Mouse (Mus musculus) midbrain, embryonic 13.5 days (tissue): ENCODE results near the gene Med8. TPM values are rescaled to one million over a fixed set of nuclear protein-coding genes. Genes with fewer than 3 reads are reported as not detected.

Experiments
- ATAC-seq: fragments of 200-750 bp; cut with Nextera tagmentation; 2 replicates; pipeline ENCODE4 v1.8.0; 2017; ENCODE audit warnings: mild to moderate bottlenecking, moderate TSS enrichment, moderate library complexity
- H3K27ac ChIP-seq: fragments of 300-500 bp; sonication (generic); 2 replicates; pipeline ENCODE4 v1.5.1; 2015; ENCODE audit warnings: inconsistent platforms, mild to moderate bottlenecking, moderate library complexity
- H3K27me3 ChIP-seq: fragments of 300-500 bp; sonication (generic); 2 replicates; pipeline ENCODE4 v1.6.1; 2015; ENCODE audit warnings: mild to moderate bottlenecking, inconsistent platforms
- H3K36me3 ChIP-seq: fragments of 300-500 bp; sonication (generic); 2 replicates; pipeline ENCODE4 v1.6.1; 2015; ENCODE audit warnings: mild to moderate bottlenecking, inconsistent platforms
- H3K4me1 ChIP-seq: fragments of 300-500 bp; sonication (generic); replicated peaks from 2 replicates; pipeline ENCODE4 v1.6.1; 2015; ENCODE audit warnings: inconsistent platforms
- H3K4me2 ChIP-seq: fragments of 300-500 bp; sonication (generic); replicated peaks from 2 replicates; pipeline ENCODE4 v1.6.1; 2015; ENCODE audit warnings: moderate library complexity, mild to moderate bottlenecking, inconsistent platforms
- H3K4me3 ChIP-seq: fragments of 300-500 bp; sonication (generic); replicated peaks from 2 replicates; pipeline ENCODE4 v1.5.1; 2015; ENCODE audit warnings: mild to moderate bottlenecking, inconsistent platforms
- H3K9ac ChIP-seq: fragments of 300-500 bp; sonication (generic); replicated peaks from 2 replicates; pipeline ENCODE4 v1.6.1; 2015; ENCODE audit warnings: mild to moderate bottlenecking, inconsistent platforms
- H3K9me3 ChIP-seq: fragments of 300-500 bp; sonication (generic); 2 replicates; pipeline ENCODE4 v1.6.1; 2016; ENCODE audit warnings: mild to moderate bottlenecking, inconsistent platforms
- WGBS: fragments of 180-500 bp; shearing (Covaris S2); methylation state at CpG from one replicate; pipeline ENCODE4 v1.1.7; 2015; 5-methylcytosine and 5-hydroxymethylcytosine counted together
- polyA plus RNA-seq: library from polyadenylated mRNA; unstranded; fragments of >200 nt; fragmentation: Nextera tagmentation; extraction: Ambion mirVana; gene quantifications from 2 replicates; pipeline ENCODE4 v1.2.1, GENCODE M21; 2015

Gene Med8
- polyA plus RNA-seq, 1 experiment from 2014 or later = 124 TPM

DNA sequence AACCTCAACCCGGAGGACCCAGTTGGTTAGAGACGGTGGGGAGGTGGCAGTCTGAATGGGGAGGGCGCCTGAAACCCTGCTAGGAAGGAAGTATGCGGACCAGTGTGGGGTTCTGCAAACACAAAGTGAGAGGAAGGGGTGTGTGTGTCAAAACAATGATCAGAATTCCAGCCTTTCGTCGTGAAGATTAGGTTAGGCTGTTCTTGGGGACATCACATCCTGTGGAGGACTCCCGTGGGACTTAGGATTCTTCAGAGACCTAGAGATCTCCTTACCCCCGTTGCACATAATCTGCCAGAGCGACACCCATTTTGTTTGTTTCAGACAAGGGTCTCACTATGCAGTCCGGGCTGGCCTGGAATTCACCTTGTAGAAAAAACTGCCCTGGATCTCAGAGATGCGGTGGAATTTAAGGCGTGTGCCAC, 28.7 kb downstream of the Med8 start:
- Histone ChIP-seq H3K9ac (peak overlapping the region; percentile 75), H3K27me3 (no peaks in the 10 kb centered on the region), H3K4me2 (peak overlapping the region; percentile 95), H3K9me3 (no peaks in the 10 kb centered on the region), H3K4me1 (peaks cover 36% of the 10 kb centered on the region), H3K27ac (peak overlapping the region; percentile 87), H3K4me3 (peak overlapping the region; percentile 59), H3K36me3 (peaks cover 17% of the 10 kb centered on the region)
- WGBS = 8% methylated on average over 12 of the region's 12 CpGs
- ATAC-seq = peak; percentile 15; the same call in 1 of the 2 replicates

DNA sequence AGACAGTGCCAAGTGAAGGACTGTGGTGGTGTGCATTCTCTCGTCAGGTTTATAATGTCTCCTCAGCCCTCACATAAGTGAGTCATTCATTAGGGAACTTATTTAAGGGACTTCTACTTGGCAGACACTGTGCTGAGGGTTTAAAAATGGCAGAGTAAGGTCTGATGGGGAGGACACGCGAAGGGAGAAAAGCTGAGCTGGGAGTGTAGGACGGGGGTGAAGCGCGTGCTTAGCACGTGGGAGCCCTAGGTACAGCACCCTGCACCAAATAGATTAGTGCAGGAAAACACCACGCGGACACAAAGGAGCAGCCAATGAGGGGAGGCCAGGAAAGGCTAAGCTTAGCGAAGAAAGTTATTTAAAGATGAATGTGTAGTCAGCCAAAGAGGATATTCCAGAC, 36.0 kb downstream of the Med8 start:
- no peaks in the 10 kb centered on the region for H3K36me3 ChIP-seq
- H3K4me3 ChIP-seq = no peak overlapping the region
- H3K4me1 ChIP-seq = peaks cover 17% of the 10 kb centered on the region
- no peak overlapping the region for H3K27ac ChIP-seq
- WGBS = 83% methylated on average over 10 of the region's 10 CpGs
- H3K9ac ChIP-seq = no peak overlapping the region
- no peak overlapping the region for H3K4me2 ChIP-seq
- H3K9me3 ChIP-seq = no peaks in the 10 kb centered on the region
- ATAC-seq = no peak
- no peaks in the 10 kb centered on the region; the same call in 1 of the 2 replicates for H3K27me3 ChIP-seq

DNA sequence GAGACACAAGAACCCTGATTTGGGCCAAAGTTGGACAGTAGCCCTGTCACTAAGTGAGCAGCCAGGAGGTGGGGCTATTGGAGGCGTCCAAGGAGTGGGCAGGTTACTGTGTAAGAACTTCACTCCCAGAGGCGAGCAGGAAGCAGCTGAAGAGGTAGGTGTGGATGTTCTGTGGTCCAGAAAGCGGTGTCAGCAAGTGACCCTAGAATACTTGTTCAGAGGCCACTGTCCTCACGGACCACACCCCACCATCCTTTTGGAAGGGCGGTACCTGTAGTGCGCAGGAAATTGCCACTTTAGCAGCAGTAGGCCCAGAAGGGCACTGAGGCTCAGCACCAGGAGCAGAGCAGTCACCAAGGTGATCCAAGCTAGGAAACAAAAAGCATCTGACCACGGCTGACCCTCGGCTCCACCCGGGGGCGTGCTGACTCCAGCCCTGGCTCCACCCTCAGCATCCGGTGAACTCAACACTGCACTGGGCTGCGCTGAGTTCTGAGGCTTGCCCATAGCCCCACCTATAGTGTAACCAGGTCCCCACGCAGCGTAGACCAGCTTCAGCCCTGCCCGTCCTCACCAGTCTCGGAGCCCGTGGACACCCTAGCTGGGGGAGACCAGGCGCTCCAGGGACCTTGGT, 36.8 kb downstream of the Med8 start:
- no peaks in the 10 kb centered on the region for H3K36me3 ChIP-seq
- peak; percentile 86 for ATAC-seq
- H3K4me1 ChIP-seq = peaks cover 17% of the 10 kb centered on the region
- no peaks in the 10 kb centered on the region for H3K9me3 ChIP-seq
- peak overlapping the region; percentile 63 for H3K9ac ChIP-seq
- 19% methylated on average over 18 of the region's 18 CpGs for WGBS
- H3K27ac ChIP-seq = no peak overlapping the region
- peaks cover 8% of the 10 kb centered on the region for H3K27me3 ChIP-seq
- peak overlapping the region; percentile 72 for H3K4me2 ChIP-seq
- peak overlapping the region; percentile 42 for H3K4me3 ChIP-seq

DNA sequence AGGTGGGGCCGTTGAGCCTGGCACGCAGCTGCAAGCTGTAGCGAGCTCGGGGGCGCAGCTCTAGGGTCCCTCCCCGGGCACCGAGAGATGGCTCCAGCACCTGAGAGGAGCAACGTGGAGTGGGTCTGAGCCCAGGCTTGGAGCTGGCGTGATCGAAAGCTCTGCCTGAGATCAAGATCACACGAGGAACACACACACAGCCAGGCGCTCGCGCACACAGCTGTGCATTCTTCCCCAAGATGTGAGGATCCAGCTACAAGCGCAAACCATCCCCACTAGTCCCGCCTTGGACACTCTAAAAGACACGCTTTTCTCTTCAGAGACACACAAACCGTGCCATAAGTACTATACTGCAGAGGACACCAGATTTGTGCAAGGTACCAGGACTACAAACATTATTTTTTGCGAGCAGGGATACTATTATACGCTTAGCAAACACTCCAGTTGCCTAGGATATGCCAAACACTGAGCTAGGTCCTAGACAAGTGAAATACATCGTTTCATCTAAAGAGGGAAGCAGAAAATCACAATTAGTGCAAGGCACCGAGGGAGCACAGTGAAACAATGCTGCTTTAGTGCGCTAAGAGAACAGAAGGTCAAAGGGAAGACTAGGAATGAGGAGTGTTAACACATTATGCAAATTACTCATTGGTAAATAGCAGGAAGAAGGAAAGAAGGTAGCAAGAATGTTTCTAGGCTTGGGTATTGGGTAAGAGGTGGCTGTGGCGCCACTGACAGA, 37.4 kb downstream of the Med8 start:
- Histone ChIP-seq H3K36me3 (no peaks in the 10 kb centered on the region), H3K9me3 (no peaks in the 10 kb centered on the region), H3K4me3 (peak overlapping the region; percentile 42), H3K4me2 (peak overlapping the region; percentile 72), H3K9ac (peak overlapping the region; percentile 63), H3K27me3 (peaks cover 9% of the 10 kb centered on the region), H3K4me1 (peaks cover 17% of the 10 kb centered on the region), H3K27ac (no peak overlapping the region)
- peak; percentile 62; the same call in 1 of the 2 replicates for ATAC-seq
- WGBS = 18% methylated on average over 24 of the region's 24 CpGs

DNA sequence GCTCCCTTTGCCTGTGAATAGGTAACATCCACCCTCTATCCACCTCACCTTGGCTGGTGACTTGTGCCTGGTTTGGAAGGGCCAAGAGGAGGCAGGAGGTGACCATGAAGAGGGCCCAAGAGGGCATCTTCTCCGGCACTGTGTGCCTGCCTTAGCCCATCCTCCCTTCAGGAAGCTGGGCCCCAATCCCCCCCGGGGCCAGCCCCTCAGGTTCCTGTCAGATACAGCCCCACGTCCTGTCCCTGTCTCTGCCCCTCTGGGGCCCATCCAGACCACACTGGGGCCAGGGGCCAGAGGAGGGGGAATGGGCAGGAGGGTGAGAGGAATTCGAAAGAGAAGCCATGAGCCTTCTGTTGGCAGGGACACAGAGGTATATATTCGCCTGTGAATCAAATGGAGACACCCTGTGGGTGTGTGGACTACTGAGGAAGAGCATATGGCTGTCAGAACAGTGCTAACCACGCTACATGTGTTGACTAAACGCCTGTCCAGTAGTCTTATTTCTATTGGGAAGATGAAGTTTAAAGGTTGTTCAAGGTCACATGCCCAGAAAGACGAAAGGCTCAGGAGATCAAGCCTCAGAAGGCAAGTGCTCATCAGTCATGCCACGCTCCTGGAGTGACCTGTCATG, 48.3 kb downstream of the Med8 start, which contains the start of gene Mpl:
Gene Mpl (minus strand): TSS at position 169 of the 631 bp plus-strand sequence.
- WGBS = 68% methylated on average over 9 of the region's 9 CpGs

DNA sequence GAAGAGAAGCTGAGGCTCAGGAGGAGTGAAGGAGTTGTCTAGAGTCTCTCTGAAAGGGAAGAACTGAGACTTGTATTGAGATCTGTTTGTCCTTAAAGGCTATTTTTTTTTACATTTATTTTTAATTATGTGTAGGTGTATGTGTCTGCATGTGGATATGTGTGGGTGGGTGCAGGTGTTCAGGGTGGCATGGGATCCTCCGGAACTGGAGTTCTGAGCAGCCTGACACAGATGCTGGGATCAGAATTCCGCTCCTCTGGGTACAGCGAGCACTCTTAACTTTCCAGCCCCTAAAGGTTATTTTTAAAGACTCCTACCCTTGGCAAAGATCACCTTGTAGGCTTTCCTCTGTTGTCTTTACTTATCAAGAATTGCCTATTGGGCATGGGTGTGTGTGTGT, 55.8 kb downstream of the Med8 start:
- no peak overlapping the region for H3K4me2 ChIP-seq
- no peak overlapping the region for H3K4me3 ChIP-seq
- no peak for ATAC-seq
- no peaks in the 10 kb centered on the region for H3K9me3 ChIP-seq
- H3K27ac ChIP-seq = no peak overlapping the region
- WGBS = 95% methylated on average over 3 of the region's 3 CpGs
- H3K27me3 ChIP-seq = no peaks in the 10 kb centered on the region
- H3K36me3 ChIP-seq = no peaks in the 10 kb centered on the region
- H3K9ac ChIP-seq = no peak overlapping the region
- H3K4me1 ChIP-seq = no peaks in the 10 kb centered on the region

More for the DNA sequence above, 48.3 kb downstream of the Med8 start, which contains the start of gene Mpl:
- Histone ChIP-seq H3K4me2 (no peak within 1 kb of the TSS), H3K4me3 (no peak within 1 kb of the TSS), H3K36me3 (no peaks in the 10 kb centered on the region), H3K4me1 (no peaks in the 10 kb centered on the region), H3K27ac (no peak within 1 kb of the TSS), H3K9me3 (no peaks in the 10 kb centered on the region), H3K27me3 (no peaks in the 10 kb centered on the region), H3K9ac (no peak within 1 kb of the TSS)
- ATAC-seq = no peak

Other genes starting within 250 kb of the Med8 start
- gene Kdm4a, start 229.3 kb upstream of the Med8 start, polyA plus RNA-seq = 63.7 and 64.8 TPM in 2 replicates
- 80.3 and 91.8 TPM in 2 replicates for gene Ptprf, start 117.9 kb upstream of the Med8 start, polyA plus RNA-seq
- 11.0 and 11.4 TPM in 2 replicates for gene Szt2, start 64 bp upstream of the Med8 start, polyA plus RNA-seq
- 25.8 and 25.9 TPM in 2 replicates for gene Elovl1, start 18.8 kb downstream of the Med8 start, polyA plus RNA-seq
- 105 TPM in 2 replicates for gene Cdc20, start 28.0 kb downstream of the Med8 start, polyA plus RNA-seq
- 0.19 TPM in 2 replicates for gene Mpl, start 48.2 kb downstream of the Med8 start, polyA plus RNA-seq
- gene Tie1, start 80.7 kb downstream of the Med8 start, polyA plus RNA-seq = 13.7 and 14.4 TPM in 2 replicates
- gene 2610528J11Rik, start 117.7 kb downstream of the Med8 start, polyA plus RNA-seq = 0.16 TPM in 1 of 2 replicates, not detected in the other
- gene Tmem125, start 134.7 kb downstream of the Med8 start, polyA plus RNA-seq = 0.22 TPM in 1 of 2 replicates, not detected in the other
- 1.5 and 1.6 TPM in 2 replicates for gene Cfap57, start 211.4 kb downstream of the Med8 start, polyA plus RNA-seq
- 121 and 128 TPM in 2 replicates for gene Ebna1bp2, start 211.5 kb downstream of the Med8 start, polyA plus RNA-seq
- gene Olfr62, start 249.6 kb downstream of the Med8 start, polyA plus RNA-seq = not detected in 2 replicates